Mouse (Mus musculus) heart, embryonic 11.5 days (tissue): ENCODE results near the gene Snx27. TPM values are rescaled to one million over a fixed set of nuclear protein-coding genes. Genes with fewer than 3 reads are reported as not detected.

Experiments used
- ATAC-seq: fragments of 200-750 bp; cut with Nextera tagmentation; replicated peaks from 2 replicates; pipeline ENCODE4 v1.8.0; 2017; ENCODE audit warnings: moderate library complexity; ENCODE audit not compliant: insufficient number of reproducible peaks, low FRiP score, low TSS enrichment
- H3K27ac ChIP-seq: fragments of 300-500 bp; sonication (generic); 2 replicates; pipeline ENCODE4 v1.5.1; 2014; ENCODE audit warnings: mild to moderate bottlenecking, low read depth, low read length
- H3K27me3 ChIP-seq: fragments of 300-500 bp; sonication (generic); 2 replicates; pipeline ENCODE4 v1.6.1; 2014; ENCODE audit warnings: mild to moderate bottlenecking, low read length, mixed read lengths; ENCODE audit not compliant: control insufficient read depth, insufficient read depth
- H3K36me3 ChIP-seq: fragments of 300-500 bp; sonication (generic); 2 replicates; pipeline ENCODE4 v1.6.1; 2014; ENCODE audit warnings: mild to moderate bottlenecking, low read length, moderate library complexity, mixed read lengths; ENCODE audit not compliant: control insufficient read depth, insufficient read depth
- H3K4me1 ChIP-seq: fragments of 300-500 bp; sonication (generic); 2 replicates; pipeline ENCODE4 v1.6.1; 2014; ENCODE audit warnings: low read length; ENCODE audit not compliant: control insufficient read depth, insufficient read depth
- H3K4me2 ChIP-seq: fragments of 300-500 bp; sonication (generic); 2 replicates; pipeline ENCODE4 v1.6.1; 2014; ENCODE audit warnings: mild to moderate bottlenecking, moderate library complexity
- H3K4me3 ChIP-seq: fragments of 300-500 bp; sonication (generic); 2 replicates; pipeline ENCODE4 v1.5.1; 2014; ENCODE audit warnings: low read depth, low read length
- H3K9ac ChIP-seq: fragments of 300-500 bp; sonication (generic); 2 replicates; pipeline ENCODE4 v1.6.1; 2014; ENCODE audit warnings: mild to moderate bottlenecking, low read depth, low read length, moderate library complexity
- H3K9me3 ChIP-seq: fragments of 300-500 bp; sonication (generic); replicated peaks from 2 replicates; pipeline ENCODE4 v1.6.1; 2016; ENCODE audit warnings: low read length; ENCODE audit not compliant: control insufficient read depth
- WGBS: fragments of 180-500 bp; shearing (Covaris S2); extraction: QIAGEN DNeasy Blood & Tissue Kit; methylation state at CpG from one replicate; pipeline ENCODE4 v1.1.7; 2014; ENCODE audit not compliant: insufficient replicate concordance; 5-methylcytosine and 5-hydroxymethylcytosine counted together
- polyA plus RNA-seq: library from polyadenylated mRNA; unstranded; fragments of >200 nt; fragmentation: Nextera tagmentation; extraction: Ambion mirVana; gene quantifications from 2 replicates; pipeline ENCODE4 v1.2.1, GENCODE M21; 2014

Snx27 gene
- polyA plus RNA-seq = 21.2 and 23.7 TPM in 2 replicates

GRCm38 (mm10) chr3:94582456-94582891, at the start of gene Snx27:
Gene Snx27, minus strand, starts transcription at chr3:94582716.
- WGBS = under 1% methylated on average over 41 of the region's 42 CpGs
- H3K9ac ChIP-seq = peak within 1 kb of the TSS; percentile 94

GRCm38 (mm10) chr3:94629876-94630275, 47.4 kb upstream of the Snx27 start:
- ATAC-seq = no peak
- H3K27me3 ChIP-seq = no peaks in the 10 kb centered on the region
- H3K36me3 ChIP-seq = no peaks in the 10 kb centered on the region
- H3K4me1 ChIP-seq = no peaks in the 10 kb centered on the region
- no peak overlapping the region for H3K27ac ChIP-seq
- H3K9ac ChIP-seq = no peak overlapping the region
- H3K9me3 ChIP-seq = no peaks in the 10 kb centered on the region
- 71% methylated on average over 3 of the region's 3 CpGs for WGBS
- no peak overlapping the region for H3K4me2 ChIP-seq
- H3K4me3 ChIP-seq = no peak overlapping the region

More at GRCm38 (mm10) chr3:94582456-94582891, at the start of gene Snx27:
- Histone ChIP-seq H3K9me3 (no peaks in the 10 kb centered on the region), H3K4me3 (peak within 1 kb of the TSS; percentile 91), H3K4me1 (peaks cover 7% of the 10 kb centered on the region), H3K27me3 (no peaks in the 10 kb centered on the region), H3K36me3 (no peaks in the 10 kb centered on the region), H3K4me2 (peak within 1 kb of the TSS; percentile 84), H3K27ac (peak within 1 kb of the TSS; percentile 77)
- peak; percentile 93 for ATAC-seq

- 87% methylated on average over 5 of the region's 5 CpGs for WGBS
- Histone ChIP-seq H3K9me3 (no peaks in the 10 kb centered on the region), H3K4me3 (no peak overlapping the region), H3K4me1 (peaks cover 2% of the 10 kb centered on the region; the same call in 1 of the 2 replicates), H3K9ac (no peak overlapping the region), H3K36me3 (no peaks in the 10 kb centered on the region), H3K4me2 (no peak overlapping the region), H3K27me3 (no peaks in the 10 kb centered on the region), H3K27ac (no peak overlapping the region)
- no peak for ATAC-seq
These were observed 46.2 kb upstream of the Snx27 start for GRCm38 (mm10) chr3:94628712-94629111.

- Histone ChIP-seq H3K4me1 (peaks cover 27% of the 10 kb centered on the region), H3K27ac (no peak overlapping the region), H3K4me2 (no peak overlapping the region), H3K27me3 (no peaks in the 10 kb centered on the region), H3K9ac (no peak overlapping the region), H3K36me3 (no peaks in the 10 kb centered on the region), H3K9me3 (no peaks in the 10 kb centered on the region), H3K4me3 (no peak overlapping the region)
- 80% methylated on average over 4 of the region's 4 CpGs for WGBS
- ATAC-seq = no peak
These were observed 41.8 kb upstream of the Snx27 start for GRCm38 (mm10) chr3:94624281-94624680.

GRCm38 (mm10) chr3:94622550-94622949, 40.0 kb upstream of the Snx27 start:
- no peaks in the 10 kb centered on the region for H3K36me3 ChIP-seq
- no peaks in the 10 kb centered on the region for H3K9me3 ChIP-seq
- no peak overlapping the region for H3K4me3 ChIP-seq
- 79% methylated on average over 10 of the region's 10 CpGs for WGBS
- H3K4me1 ChIP-seq = peaks cover 27% of the 10 kb centered on the region
- H3K9ac ChIP-seq = no peak overlapping the region
- H3K27me3 ChIP-seq = no peaks in the 10 kb centered on the region
- H3K4me2 ChIP-seq = peak overlapping the region; percentile 2; the same call in 1 of the 2 replicates
- peak overlapping the region; percentile 41 for H3K27ac ChIP-seq
- peak; percentile 73 for ATAC-seq

- no peak overlapping the region for H3K9ac ChIP-seq
- H3K27ac ChIP-seq = peak overlapping the region; percentile 41
- WGBS = 69% methylated on average over 11 of the region's 11 CpGs
These were observed 39.4 kb upstream of the Snx27 start for GRCm38 (mm10) chr3:94621740-94622507.

GRCm38 (mm10) chr3:94616717-94617116, 34.2 kb upstream of the Snx27 start:
- H3K27me3 ChIP-seq = no peaks in the 10 kb centered on the region
- no peaks in the 10 kb centered on the region for H3K9me3 ChIP-seq
- no peak overlapping the region for H3K4me3 ChIP-seq
- peaks cover 17% of the 10 kb centered on the region for H3K4me1 ChIP-seq
- H3K36me3 ChIP-seq = no peaks in the 10 kb centered on the region
- H3K4me2 ChIP-seq = no peak overlapping the region
- no peak overlapping the region for H3K9ac ChIP-seq
- no peak for ATAC-seq
- 66% methylated on average over 4 of the region's 4 CpGs for WGBS
- H3K27ac ChIP-seq = no peak overlapping the region

More at GRCm38 (mm10) chr3:94621740-94622507, 39.4 kb upstream of the Snx27 start:
- H3K4me3 ChIP-seq = no peak overlapping the region
- ATAC-seq = peak; percentile 80; the same call in 1 of the 2 replicates
- no peaks in the 10 kb centered on the region for H3K36me3 ChIP-seq
- no peaks in the 10 kb centered on the region for H3K27me3 ChIP-seq
- H3K9me3 ChIP-seq = no peaks in the 10 kb centered on the region
- H3K4me2 ChIP-seq = peak overlapping the region; percentile 2; the same call in 1 of the 2 replicates
- peaks cover 27% of the 10 kb centered on the region for H3K4me1 ChIP-seq

- Histone ChIP-seq H3K36me3 (no peaks in the 10 kb centered on the region), H3K4me2 (no peak overlapping the region), H3K4me3 (no peak overlapping the region), H3K9me3 (no peaks in the 10 kb centered on the region), H3K27me3 (no peaks in the 10 kb centered on the region), H3K4me1 (peaks cover 13% of the 10 kb centered on the region), H3K9ac (no peak overlapping the region), H3K27ac (no peak overlapping the region)
- no peak for ATAC-seq
- 63% methylated on average over 7 of the region's 7 CpGs for WGBS
These were observed 30.9 kb upstream of the Snx27 start for GRCm38 (mm10) chr3:94613258-94613878.
